Mouse (Mus musculus) left cerebral cortex, postnatal 4 days (tissue): Measurements from ENCODE around the gene Dbndd2. TPM values are rescaled to one million over a fixed set of nuclear protein-coding genes. Genes with fewer than 3 reads are reported as not detected.
A peak's percentile ranks its signal among the peaks of the same experiment; 100 is the strongest.

Experiments
- DNase-seq: peaks from one replicate; pipeline ENCODE4 v3.0.0-alpha.2; 2022
- intact Hi-C: fragments of 180-260 bp; cut with DNase I; formaldehyde crosslinking; loops from one replicate; pipeline ENCODE4 v1.15.1; 2025
- total RNA-seq, 2 experiments: library from RNA; stranded (reverse); gene quantifications; 2 replicates each; pipeline ENCODE4 v1.2.3; 2021

The Dbndd2 gene
- total RNA-seq, 2 experiments from 2014 or later = 32.6 to 33.5 TPM

DNA sequence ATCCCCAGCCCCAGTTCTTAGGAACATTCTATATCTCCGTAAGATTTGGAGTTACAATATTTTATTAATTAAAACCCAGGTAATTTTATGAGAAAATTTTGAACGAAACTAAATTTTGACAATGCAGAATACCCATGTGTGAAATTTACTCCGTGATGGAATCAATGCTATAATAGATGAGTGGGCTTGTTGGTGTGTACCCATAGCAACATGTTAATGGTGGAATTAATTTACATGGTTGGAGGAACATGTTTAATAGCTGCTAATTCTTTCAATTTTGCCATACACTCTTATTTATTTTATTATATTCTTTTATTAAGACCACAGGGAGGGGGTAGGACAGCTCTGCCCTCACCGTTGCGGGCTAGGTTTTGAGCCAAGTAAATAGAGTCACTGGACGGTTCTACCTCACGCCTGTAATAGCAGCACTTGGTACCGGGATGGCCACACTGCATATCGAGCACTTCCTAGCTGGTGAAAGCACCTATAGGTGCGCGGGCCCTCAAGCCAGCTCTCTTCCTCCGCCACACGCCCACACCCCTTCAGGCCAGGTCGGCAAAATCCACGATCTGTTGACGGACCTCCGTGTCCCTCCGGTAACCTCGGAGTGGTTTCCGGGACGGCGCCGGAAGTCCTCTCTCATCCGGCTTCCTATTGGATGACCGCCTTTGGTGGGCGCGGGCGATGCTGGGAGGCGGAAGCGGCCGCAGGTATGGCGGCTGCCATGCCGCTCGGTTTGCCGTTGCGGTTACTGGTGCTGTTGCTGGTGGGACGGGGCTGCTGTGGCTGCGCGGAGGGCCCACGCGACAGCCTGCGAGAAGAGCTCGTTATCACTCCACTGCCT is 11.2 kb downstream of the Dbndd2 start, which contains the start of gene Pigt:
Gene Pigt, plus strand, starts transcription at position 674 of the 844 bp plus-strand sequence.
- peak; percentile 88 for DNase-seq
- intact Hi-C loops = no loop called here

DNA sequence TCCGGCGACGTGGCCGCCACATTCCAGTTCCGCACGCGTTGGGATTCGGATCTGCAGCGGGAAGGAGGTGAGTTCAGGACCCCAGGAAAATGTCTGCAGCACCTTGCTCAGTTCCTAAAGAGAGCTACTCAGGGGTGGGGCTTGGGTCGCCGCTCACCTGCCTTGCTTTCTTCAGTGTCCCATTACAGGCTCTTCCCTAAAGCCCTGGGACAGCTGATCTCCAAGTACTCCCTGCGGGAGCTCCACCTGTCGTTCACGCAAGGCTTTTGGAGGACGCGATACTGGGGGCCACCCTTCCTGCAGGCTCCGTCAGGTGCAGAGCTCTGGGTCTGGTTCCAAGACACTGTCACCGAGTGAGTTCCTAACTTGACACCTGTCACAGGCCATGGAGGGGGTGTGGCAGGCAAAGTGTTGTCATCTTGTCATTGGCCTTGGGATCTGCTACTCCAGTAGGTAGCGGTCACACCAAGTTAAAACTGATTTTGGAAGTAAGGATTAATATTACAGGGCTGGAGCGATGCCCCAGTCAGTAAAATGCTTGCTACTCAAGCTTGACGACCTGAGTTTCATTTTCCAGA is 11.9 kb downstream of the Dbndd2 start:
- intact Hi-C loops = no loop called here
- no peak for DNase-seq

DNA sequence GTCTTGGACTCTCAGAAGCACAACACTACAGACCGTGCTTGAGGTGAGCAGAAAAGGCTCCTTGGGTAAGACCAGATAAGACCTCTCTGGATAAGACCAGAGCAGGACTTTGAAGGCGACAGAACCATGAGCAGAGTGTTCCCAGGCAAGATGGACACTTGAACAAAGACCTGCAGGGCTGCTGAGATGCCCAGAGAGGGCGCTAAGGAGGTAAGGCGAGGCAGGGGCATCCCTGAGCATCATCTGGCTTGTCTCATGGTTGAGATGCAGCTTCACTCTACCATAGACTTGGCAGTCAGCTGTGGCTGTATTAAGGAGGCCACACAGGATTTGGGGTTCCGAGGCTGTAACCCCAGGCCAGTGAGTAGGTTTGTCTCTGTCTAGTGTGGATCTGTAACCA is 13.4 kb downstream of the Dbndd2 start:
- intact Hi-C loops = no loop called here
- DNase-seq = no peak

DNA sequence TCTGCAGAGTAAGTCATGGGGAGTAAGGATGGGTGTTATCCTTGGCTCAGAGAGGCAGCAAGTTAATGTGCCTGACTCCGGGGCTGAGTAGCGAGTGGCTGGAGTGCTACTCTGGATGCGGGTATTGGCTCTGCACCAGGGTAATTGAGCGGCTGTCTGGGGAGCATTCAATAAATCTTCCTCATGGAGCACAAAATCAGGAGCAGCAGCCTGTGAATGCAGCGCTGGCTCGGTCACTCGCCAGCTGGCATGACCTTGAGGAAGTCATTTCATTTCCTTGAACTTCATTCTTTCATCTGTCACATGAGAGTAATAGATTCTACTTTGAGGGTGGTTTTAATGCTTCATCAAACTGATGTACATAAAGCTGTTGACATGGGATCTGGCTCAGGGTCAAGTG is 14.6 kb downstream of the Dbndd2 start:
- intact Hi-C loops = no loop called here
- DNase-seq = peak; percentile 73

DNA sequence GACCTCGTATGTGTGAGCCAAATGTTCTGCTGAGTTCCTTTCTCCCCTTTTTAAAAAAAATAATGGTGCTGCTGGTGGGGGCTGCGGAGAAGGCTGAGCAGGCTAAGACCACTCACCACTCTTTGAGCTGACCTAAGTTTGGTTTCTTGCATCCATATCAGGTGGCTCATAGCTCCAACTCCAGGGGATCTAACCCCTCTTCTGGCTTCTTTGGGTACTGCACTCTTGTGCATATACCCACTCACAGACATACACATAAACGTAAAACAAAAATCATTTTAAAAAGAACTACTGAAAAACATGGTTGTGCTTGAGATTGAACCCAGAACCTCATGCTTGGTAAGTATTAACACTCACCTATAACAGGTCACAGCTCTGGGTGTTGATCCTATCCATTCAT is 19.0 kb downstream of the Dbndd2 start:
- intact Hi-C loops = no loop called here
- no peak for DNase-seq

DNA sequence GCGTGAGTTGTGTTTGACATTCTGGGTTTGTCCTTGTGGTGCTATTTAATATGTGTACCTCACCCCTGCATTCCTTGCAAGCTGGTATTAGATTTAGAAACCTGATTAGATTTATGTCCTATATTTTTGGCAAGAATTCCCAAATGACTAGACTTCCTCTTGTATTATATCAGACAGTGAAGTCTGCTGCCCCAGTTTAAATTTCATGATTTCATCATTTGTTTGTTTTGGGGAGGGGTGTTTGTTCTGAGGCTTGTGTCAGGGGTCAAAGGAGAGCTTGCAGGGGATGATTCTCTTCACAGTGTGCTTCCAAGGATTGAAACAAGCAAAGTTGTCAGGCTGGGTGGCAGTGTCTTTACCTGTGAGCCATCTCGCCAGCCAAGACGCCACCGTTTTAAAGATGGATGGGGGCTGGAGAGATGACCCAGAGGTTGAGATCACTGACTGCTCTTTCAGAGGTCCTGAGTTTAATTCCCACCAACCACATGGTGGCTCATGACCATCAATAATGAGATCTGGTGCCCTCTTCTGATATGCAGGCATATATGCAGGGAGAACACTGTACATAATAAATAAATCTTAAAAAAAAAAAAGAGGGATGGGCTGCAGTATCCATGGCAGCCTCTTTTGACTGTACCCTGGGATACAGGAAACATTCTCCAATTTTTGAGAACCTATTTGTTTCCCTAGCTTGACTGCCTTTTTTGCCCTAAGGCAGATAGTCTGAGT is 19.9 kb downstream of the Dbndd2 start:
- DNase-seq = no peak
- intact Hi-C loops = no loop called here

DNA sequence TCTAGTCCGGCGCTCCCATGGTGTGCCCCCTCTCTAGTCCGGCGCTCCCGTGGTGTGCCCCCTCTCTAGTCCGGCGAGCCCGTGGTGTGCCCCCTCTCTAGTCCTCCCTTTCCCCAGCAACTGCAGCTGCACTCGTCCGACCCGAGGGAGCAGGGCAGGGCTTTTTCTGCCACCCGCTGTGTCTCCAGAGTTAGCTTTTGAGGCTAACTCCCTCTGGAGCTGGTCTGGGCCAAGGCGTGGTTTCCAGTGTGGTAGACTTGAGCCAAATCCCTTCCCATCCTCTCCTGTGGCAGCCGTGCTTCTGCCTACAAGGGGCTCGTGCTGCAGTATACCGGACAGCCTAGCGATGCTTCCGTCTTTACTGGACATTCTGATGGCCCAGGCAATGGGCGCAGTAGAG is 21.9 kb downstream of the Dbndd2 start:
- intact Hi-C loops = no loop called here
- DNase-seq = no peak

DNA sequence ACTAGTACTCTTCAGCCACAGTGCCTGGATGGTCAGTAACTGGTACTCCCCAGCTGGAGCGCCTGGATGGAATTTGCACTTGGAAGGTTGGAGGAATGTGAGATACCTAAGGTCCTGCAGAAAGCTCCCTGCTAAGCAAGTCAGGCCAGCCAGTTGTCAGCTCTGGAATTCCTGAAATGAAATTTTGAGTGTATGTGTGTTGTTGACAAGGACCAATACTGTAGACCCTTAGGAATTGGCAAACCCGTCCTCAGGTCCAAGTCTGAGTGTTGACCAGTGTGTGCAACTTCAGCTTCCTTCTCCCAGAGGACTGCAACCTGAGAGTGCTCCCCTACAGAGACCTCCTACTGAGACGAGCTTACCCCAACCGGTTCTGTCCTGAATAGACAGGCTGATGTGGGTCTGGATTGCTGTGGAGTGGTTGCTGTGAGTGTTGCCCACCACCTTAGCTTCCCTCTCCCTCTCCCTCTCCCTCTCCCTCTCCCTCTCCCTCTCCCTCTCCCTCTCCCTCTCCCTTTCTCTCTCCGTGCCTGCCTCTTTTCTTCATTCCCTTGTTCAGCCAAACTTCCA is 24.8 kb downstream of the Dbndd2 start:
- no peak for DNase-seq
- intact Hi-C loops = no loop called here

DNA sequence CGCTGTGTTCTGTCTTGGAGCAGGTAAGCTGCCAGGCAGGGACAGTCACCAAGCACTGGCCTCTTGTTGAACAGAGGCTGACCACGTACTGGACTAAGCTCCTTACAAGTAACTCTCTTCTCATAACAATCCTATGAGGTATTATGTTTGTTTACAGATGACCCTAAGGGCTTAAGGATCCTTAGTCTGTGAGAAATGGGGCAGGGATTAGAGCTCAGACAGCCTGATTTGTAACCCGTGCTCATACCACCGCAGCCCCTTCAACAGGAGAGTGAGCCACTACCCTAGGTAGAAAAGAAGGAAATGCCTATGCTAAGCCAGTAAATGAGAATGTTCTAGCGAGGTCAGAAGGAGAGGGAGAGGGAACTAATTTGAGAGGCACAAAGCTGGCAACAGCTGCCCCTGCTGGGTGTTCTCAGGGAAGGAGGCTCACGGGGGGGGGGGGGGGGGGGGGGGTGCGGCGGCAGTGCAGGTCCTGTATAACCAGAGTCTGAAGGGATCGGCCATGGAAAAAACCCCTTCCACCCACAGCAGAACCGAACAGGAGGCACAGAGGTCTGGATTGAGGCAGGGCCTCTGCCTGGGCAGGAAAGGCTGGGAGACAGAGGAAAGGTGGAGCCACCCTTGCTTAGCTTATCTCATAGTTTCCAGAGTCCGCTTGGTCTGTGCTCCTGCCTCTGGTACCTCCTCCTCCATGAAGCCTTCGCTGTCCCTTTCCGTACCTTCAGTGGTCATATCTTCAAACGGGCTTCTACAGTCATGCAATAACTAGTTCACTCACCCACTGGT is 26.4 kb downstream of the Dbndd2 start:
- intact Hi-C loops = no loop called here
- DNase-seq = no peak

DNA sequence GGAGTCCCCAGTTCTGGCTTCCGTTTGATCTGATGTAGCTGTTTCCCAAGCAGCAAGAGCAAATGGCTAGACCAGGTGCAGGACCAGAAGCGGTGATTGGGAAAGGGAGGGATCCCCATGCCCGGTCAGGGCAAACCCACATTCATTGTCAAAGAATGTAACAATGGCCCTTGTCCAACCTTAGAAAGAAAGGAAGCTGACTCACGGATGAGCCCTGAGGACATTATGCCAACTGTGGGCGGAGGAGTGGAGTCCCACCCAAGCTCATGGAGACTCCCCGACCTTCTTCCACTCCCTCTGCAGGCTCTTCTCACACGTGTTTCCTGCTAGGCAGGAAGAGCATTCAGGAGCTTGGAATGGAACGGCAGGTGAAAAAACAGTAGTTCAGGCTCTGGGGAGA is 27.5 kb downstream of the Dbndd2 start:
- intact Hi-C loops = no loop called here
- no peak for DNase-seq

DNA sequence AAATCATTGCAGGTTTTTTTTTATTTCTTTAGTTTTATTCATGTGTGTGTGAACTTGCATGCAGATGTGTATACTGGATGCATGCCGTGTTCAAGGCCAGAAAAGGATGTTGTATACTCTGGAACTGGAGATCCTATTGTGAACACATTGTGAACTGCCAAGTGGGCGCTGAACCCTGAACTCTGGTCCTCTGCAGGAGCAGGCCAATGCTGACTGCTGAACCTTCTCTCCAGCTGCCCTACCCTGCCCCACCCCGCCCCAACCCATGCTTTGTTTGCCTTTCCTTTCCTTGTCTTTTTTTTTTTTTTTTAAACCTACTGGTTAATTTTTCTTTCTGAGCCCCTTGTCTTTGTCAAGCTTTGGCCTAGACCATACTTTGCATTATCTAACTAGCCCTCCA is 29.0 kb downstream of the Dbndd2 start:
- DNase-seq = no peak
- intact Hi-C loops = no loop called here

DNA sequence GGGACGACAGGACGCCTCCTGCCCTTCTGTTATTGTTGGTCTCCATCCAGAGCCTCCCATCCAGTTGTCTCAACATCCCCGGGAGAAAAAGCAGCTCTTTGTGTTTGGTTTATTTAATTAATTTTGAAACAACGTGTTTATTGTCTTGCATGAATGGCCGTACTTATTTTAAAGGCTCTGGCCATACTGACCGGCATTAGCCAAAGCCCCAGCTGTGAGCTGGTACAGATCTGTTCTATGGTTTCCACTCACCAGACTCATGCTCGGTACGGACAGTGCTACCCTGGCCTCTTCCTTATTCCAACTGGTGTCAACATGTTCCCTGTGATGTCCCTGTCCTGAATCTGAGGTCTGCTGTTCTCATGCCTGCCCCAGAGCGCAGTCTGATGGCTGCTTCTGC is 30.0 kb downstream of the Dbndd2 start:
- DNase-seq = no peak

DNA sequence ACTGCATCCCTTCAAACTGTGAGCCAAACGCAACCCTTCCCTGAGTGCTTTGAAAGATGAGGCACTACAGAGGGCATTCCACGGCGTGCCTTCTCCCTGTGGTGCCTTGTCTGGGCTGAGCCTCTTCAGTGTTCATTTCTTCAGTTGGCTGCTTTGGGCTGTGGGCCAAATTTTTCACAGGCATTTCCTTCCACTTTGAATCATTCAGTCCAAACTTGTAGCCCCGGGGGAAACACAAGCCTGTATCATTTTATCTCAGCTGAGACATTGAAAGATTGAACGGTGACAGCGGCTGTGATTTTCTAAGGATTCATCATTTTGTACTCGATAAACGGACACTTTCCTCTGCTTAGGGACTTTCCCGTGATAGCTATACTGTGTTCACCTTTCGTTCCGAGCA is 30.7 kb downstream of the Dbndd2 start:
- intact Hi-C loops = no loop called here
- DNase-seq = no peak

More for the DNA sequence above, 30.0 kb downstream of the Dbndd2 start:
- intact Hi-C loops = no loop called here

DNA sequence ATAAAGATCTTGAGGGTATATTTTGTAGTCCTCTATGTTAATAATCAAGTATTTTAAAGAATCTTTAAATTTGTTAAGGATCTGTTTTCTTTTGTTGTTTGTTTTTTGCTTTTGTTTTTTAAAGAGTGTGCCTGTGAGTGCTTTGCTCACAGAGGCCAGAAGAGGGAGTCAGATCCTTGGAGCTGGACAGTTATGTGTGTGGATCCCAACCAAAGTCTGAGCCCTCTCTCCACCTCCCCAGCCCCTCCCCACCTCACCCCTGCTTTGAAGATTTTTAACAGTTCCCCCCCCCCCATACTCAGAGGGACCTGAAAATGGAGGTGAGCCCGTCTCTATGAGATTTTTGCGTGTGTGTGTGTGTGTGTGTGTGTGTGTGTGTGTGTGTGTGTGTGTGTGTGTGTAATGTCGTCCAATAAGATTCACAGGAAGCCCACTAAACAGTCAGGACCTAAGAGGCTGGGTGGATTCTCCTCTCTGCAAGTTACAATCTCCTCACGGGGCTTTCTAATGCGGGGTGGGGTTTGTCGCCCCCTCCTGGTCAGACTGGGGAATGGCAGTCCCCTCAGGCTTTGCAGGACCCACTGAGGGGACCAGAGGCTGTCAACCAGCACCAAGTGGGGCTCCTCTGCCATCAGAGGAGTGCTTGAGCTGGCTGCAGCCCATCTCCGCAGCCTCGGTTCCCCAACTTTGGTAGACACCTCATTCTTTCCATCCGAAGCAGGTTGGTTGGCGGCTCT is 31.7 kb downstream of the Dbndd2 start:
- peak; percentile 43 for DNase-seq
- intact Hi-C loops = no loop called here

DNA sequence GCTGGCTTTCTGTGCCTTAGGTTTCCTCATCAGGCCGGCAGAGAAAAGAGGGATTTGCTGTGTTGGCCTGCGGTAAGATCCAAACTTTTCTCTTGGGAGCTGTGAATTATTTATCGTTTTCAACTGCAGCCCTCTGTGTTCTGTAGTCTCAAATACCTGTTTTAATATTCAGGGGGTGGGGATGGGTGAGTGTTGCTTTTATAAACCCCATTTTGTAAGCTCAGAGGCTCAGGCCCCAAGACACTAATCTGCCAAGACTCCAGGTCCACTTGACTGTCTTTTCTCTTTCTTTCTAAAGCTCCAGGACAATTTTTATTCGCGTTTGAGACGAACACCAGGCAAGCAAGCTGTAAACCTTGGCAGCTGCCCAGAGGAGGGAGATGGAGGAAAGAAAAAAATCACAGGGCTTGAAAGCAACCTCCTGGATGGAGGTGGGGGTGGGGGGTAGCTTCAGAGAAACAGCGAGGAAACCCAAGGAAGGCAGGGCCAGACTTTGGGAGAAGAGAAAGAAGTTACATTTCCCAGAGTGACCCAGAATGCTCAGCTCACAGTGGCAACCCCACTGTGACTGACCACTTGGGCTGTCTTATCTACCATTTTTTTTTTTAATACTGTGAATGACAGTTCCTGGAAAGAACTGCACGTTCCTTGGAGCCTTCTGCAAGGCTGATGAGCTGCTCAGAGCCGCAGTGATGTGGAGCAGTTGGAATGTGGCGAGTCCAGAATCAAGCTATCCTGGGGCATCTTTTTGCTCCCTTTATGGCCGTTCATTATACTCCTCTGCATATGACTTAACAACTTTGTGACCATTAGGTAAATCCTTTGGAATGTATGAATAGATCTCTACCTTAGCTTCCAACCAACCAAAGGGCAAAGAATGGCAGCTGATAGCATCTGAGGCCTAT is 32.6 kb downstream of the Dbndd2 start:
- DNase-seq = no peak
- intact Hi-C loops = no loop called here

DNA sequence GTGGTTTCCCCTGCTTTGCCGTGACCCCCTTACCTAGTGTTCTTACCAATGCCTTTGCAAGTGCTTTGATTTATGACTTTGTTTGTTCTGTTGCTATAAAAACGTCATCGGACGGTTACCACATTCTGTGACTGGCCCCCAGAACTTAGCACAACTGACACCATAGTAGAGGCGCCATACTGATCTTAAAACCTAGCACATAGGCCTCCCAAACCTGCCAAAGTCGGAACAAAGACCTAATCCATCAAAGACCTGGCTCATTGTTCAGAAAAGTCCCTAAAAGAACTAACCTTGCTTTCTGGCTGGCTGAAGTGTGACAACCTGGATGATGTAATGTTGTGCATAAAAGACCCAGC is 33.2 kb downstream of the Dbndd2 start:
- no peak for DNase-seq
- intact Hi-C loops = no loop called here

DNA sequence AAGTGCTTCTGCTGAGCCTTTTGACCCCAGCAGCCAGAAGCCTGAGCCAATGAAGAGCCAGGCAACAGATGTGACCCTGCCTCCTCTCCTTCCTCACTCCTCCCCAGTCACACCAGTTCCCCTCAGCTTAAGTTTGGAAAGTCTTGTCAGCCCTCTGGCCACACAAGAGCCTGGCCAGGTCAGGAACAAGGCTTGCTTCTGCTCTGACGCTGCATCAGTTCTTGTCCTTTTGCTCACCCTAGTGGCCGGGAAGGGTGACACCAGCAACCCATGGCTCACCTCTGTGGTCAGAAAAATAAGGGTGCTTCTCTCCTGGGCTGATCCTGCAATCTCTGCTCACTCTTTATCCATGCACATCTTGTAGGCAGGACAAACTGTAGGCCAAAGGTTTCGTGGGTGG is 34.9 kb downstream of the Dbndd2 start:
- DNase-seq = peak; percentile 34
- intact Hi-C loops = no loop called here

DNA sequence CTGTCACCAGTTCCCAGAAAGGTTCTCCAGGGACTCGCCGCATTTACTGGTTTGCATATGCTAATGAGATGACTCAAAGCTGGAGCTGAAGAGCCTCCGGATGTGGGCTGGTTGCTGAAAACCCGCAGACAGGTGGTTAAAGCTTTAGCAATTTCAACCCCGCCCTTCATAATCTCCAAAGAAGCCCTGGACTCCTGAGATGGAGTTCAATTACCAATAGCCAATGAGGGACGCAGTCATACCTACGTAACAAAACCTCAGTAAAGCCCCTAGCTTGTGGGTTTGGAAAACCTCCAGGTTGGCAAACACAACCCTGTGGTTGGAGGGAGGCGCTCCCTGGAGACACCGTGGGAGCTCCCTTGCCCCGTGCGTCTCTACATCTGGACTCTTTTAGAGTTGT is 35.9 kb downstream of the Dbndd2 start:
- no peak for DNase-seq
- intact Hi-C loops = no loop called here

DNA sequence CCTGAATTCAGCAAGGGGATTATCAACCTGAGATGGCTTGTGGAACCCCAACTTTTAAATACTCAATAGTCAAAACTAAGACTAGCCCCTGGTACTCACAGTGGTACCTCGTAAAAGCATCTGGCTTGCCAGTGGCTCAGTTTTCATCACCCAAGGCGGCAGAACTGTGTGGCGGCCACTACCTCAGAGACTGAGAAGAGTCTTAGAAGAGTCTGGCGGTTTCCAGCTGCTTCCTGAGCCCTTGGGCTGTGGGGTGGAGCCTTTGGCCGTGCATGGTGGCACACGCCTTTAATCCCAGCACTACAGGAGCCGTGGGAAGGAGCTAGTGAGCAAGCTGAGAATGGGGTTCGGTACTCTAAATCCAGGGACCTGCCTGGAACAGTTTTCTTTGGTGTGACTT is 36.4 kb downstream of the Dbndd2 start:
- DNase-seq = no peak
- intact Hi-C loops = no loop called here
